Comparison of ENCODE assay signal across 20 mouse cellular contexts in genomic region chr1:88254793-88255465, GRCm38 (mm10). TPM values are rescaled to one million over a fixed set of nuclear protein-coding genes. Genes with fewer than 3 reads are reported as not detected.
DNase-seq lines count a peak whose midpoint lies in the region; ATAC-seq and TF ChIP-seq lines count a peak whose summit lies in the region.
"Had no signal": no experiment of that assay in that cellular context is flagged by ENCODE, and none has a peak within 500 bp of the region (broad histone marks: within the 10 kb centered on the region; RNA-seq: fewer than 3 reads in every experiment).

No protein-coding gene starts in this region.

- no peaks in the 10 kb centered on the region for H3K27me3 ChIP-seq in hindbrain, embryonic 12.5 days
- no peaks in the 10 kb centered on the region for H3K27me3 ChIP-seq in hindbrain, embryonic 13.5 days
- H3K27me3 ChIP-seq in midbrain, embryonic 14.5 days (ENCODE audit: control insufficient read depth, insufficient read depth, low read length) = no peaks in the 10 kb centered on the region
- H3K27me3 ChIP-seq in midbrain, embryonic 15.5 days (replicated peaks) = no peaks in the 10 kb centered on the region
- H3K27me3 ChIP-seq in myocyte (ENCODE audit: control insufficient read depth, insufficient read depth, insufficient read length) = peaks cover 5% of the 10 kb centered on the region
- H3K27me3 ChIP-seq: kidney, embryonic 15.5 days had no signal

- peak; percentile 76 to 83 for DNase-seq in cerebellum, postnatal 14 days
- DNase-seq in cerebellum, adult 11-12 months = no peak
- no peak for DNase-seq in midbrain, embryonic 14.5 days
- DNase-seq in spleen, postnatal 10 days (ENCODE audit: low spot score in 2 of 2) = no peak
- DNase-seq: B cell, adult 2 months; lung, postnatal 10 days; retina, postnatal 1 day had no signal

- no peak overlapping the region for H3K27ac ChIP-seq in hindbrain, embryonic 12.5 days
- no peak overlapping the region for H3K27ac ChIP-seq in hindbrain, embryonic 13.5 days
- no peak overlapping the region for H3K27ac ChIP-seq in midbrain, embryonic 14.5 days (replicated peaks; ENCODE audit: low read depth, low read length)
- H3K27ac ChIP-seq in midbrain, embryonic 15.5 days = no peak overlapping the region
- H3K27ac ChIP-seq: hindbrain, embryonic 14.5 days; kidney, embryonic 15.5 days; liver, embryonic 14.5 days had no signal

- no peaks in the 10 kb centered on the region for H3K4me1 ChIP-seq in hindbrain, embryonic 12.5 days
- H3K4me1 ChIP-seq in hindbrain, embryonic 13.5 days (replicated peaks) = peaks cover 12% of the 10 kb centered on the region
- no peaks in the 10 kb centered on the region for H3K4me1 ChIP-seq in midbrain, embryonic 14.5 days (ENCODE audit: control insufficient read depth, insufficient read depth, low read length)
- no peaks in the 10 kb centered on the region for H3K4me1 ChIP-seq in midbrain, embryonic 15.5 days

- H3ac ChIP-seq in myocyte (ENCODE audit: control insufficient read depth, insufficient read length) = no peak overlapping the region

- ATAC-seq in hindbrain, embryonic 12.5 days (ENCODE audit: low FRiP score) = peak; percentile 2; the same call in 1 of the 2 replicates
- no peak for ATAC-seq in hindbrain, embryonic 13.5 days (ENCODE audit: low FRiP score)
- peak; percentile 7; the same call in 1 of the 2 replicates for ATAC-seq in midbrain, embryonic 14.5 days (ENCODE audit: low FRiP score, low TSS enrichment)
- no peak for ATAC-seq in midbrain, embryonic 15.5 days (replicated peaks)
- ATAC-seq: intestine, embryonic 16.5 days had no signal

- H3K9me3 ChIP-seq in hindbrain, embryonic 12.5 days (replicated peaks) = peaks cover 87% of the 10 kb centered on the region
- peaks cover 81% of the 10 kb centered on the region for H3K9me3 ChIP-seq in hindbrain, embryonic 13.5 days
- H3K9me3 ChIP-seq in midbrain, embryonic 14.5 days (ENCODE audit: control insufficient read depth, low read length) = peaks cover 74% of the 10 kb centered on the region
- H3K9me3 ChIP-seq in midbrain, embryonic 15.5 days = peaks cover 37% of the 10 kb centered on the region

- H3K4me3 ChIP-seq in hindbrain, embryonic 12.5 days = no peak overlapping the region
- H3K4me3 ChIP-seq in hindbrain, embryonic 13.5 days = no peak overlapping the region
- H3K4me3 ChIP-seq in midbrain, embryonic 14.5 days (replicated peaks; ENCODE audit: low read depth, low read length) = no peak overlapping the region
- no peak overlapping the region for H3K4me3 ChIP-seq in midbrain, embryonic 15.5 days
- no peak overlapping the region for H3K4me3 ChIP-seq in myocyte
- H3K4me3 ChIP-seq: kidney, embryonic 15.5 days had no signal

- H3K79me2 ChIP-seq in myocyte (ENCODE audit: control insufficient read depth, insufficient read depth) = no peaks in the 10 kb centered on the region

- H3K36me3 ChIP-seq in hindbrain, embryonic 12.5 days = peaks cover 7% of the 10 kb centered on the region
- H3K36me3 ChIP-seq in hindbrain, embryonic 13.5 days = peaks cover 7% of the 10 kb centered on the region
- peaks cover 6% of the 10 kb centered on the region for H3K36me3 ChIP-seq in midbrain, embryonic 14.5 days (ENCODE audit: control insufficient read depth, insufficient read depth, low read length)
- no peaks in the 10 kb centered on the region for H3K36me3 ChIP-seq in midbrain, embryonic 15.5 days (replicated peaks)
- H3K36me3 ChIP-seq in myocyte (ENCODE audit: control insufficient read depth, insufficient read depth) = no peaks in the 10 kb centered on the region

- no peak overlapping the region for H3K9ac ChIP-seq in hindbrain, embryonic 12.5 days
- H3K9ac ChIP-seq in hindbrain, embryonic 13.5 days = no peak overlapping the region
- H3K9ac ChIP-seq in midbrain, embryonic 14.5 days (replicated peaks; ENCODE audit: low read length) = no peak overlapping the region
- H3K9ac ChIP-seq in midbrain, embryonic 15.5 days = no peak overlapping the region
- H3K9ac ChIP-seq: hindbrain, embryonic 14.5 days; kidney, embryonic 15.5 days; liver, embryonic 14.5 days had no signal

- 86% methylated on average over 12 of the region's 12 CpGs for WGBS in hindbrain, embryonic 12.5 days
- 89% methylated on average over 12 of the region's 12 CpGs for WGBS in hindbrain, embryonic 13.5 days
- WGBS in midbrain, embryonic 14.5 days = 88% methylated on average over 12 of the region's 12 CpGs
- WGBS in midbrain, embryonic 15.5 days = 88% methylated on average over 12 of the region's 12 CpGs

- TF ChIP-seq POLR2A in myocyte (IDR thresholded peaks at IDR 0.05; ENCODE audit: insufficient read length, low read depth) = no peak

- no peak overlapping the region for H3K4me2 ChIP-seq in hindbrain, embryonic 12.5 days (replicated peaks)
- H3K4me2 ChIP-seq in hindbrain, embryonic 13.5 days = no peak overlapping the region
- H3K4me2 ChIP-seq in midbrain, embryonic 14.5 days (ENCODE audit: low read length) = no peak overlapping the region
- no peak overlapping the region for H3K4me2 ChIP-seq in midbrain, embryonic 15.5 days
- peak overlapping the region; percentile 0 for H3K4me2 ChIP-seq in myocyte (ENCODE audit: low read depth)
- H3K4me2 ChIP-seq: hindbrain, embryonic 14.5 days; kidney, embryonic 15.5 days had no signal

TF ChIP-seq in myocyte, 11 proteins besides CTCF, POLR2A, EP300 and RAD21:
- TF ChIP-seq CEBPB (IDR thresholded peaks at IDR 0.05; ENCODE audit: insufficient read depth, poor library complexity, severe bottlenecking) (no peak), TCF12 (IDR thresholded peaks at IDR 0.05; ENCODE audit: insufficient read depth, poor library complexity, severe bottlenecking) (peak; percentile 63)

RNA-seq across cellular contexts. Expression of gene Hjurp, which starts 22.5 kb away (rescaled TPM):
- polyA plus RNA-seq in hindbrain, embryonic 12.5 days (2016; fragmentation: Nextera tagmentation; extraction: Ambion mirVana) = 167 and 169 TPM in 2 replicates
- 82.0 and 82.8 TPM in 2 replicates for polyA plus RNA-seq in hindbrain, embryonic 13.5 days (2015; fragmentation: Nextera tagmentation; extraction: Ambion mirVana)
- 52.9 and 80.2 TPM in 2 replicates for polyA plus RNA-seq in midbrain, embryonic 14.5 days (2014; fragmentation: Nextera tagmentation; extraction: Ambion mirVana)
- 85.4 and 86.4 TPM in 2 replicates for polyA plus RNA-seq in midbrain, embryonic 15.5 days (2015; fragmentation: Nextera tagmentation; extraction: Ambion mirVana)
- polyA plus RNA-seq in myocyte (2012; fragmentation: generic; extraction: Trizol) = 37.7 TPM

RNA-seq across cellular contexts. Expression of gene Trpm8, which starts 22.5 kb away (rescaled TPM):
- not detected in 2 replicates for polyA plus RNA-seq in hindbrain, embryonic 12.5 days (2016; fragmentation: Nextera tagmentation; extraction: Ambion mirVana)
- 0.04 TPM in 1 of 2 replicates, not detected in the other for polyA plus RNA-seq in hindbrain, embryonic 13.5 days (2015; fragmentation: Nextera tagmentation; extraction: Ambion mirVana)
- polyA plus RNA-seq in midbrain, embryonic 14.5 days (2014; fragmentation: Nextera tagmentation; extraction: Ambion mirVana) = 0.14 TPM in 1 of 2 replicates, not detected in the other
- 0.09 and 0.10 TPM in 2 replicates for polyA plus RNA-seq in midbrain, embryonic 15.5 days (2015; fragmentation: Nextera tagmentation; extraction: Ambion mirVana)
- 0.02 TPM for polyA plus RNA-seq in myocyte (2012; fragmentation: generic; extraction: Trizol)
- polyA plus RNA-seq: forebrain, embryonic 11.5 days; gonadal fat pad, adult 2 months; heart, postnatal 0 days; intestine, embryonic 16.5 days; kidney, embryonic 15.5 days; limb, embryonic 11.5 days; liver, embryonic 14.5 days; thymus, postnatal 0 days had no signal

RNA-seq across cellular contexts. Expression of gene Mroh2a, which starts 28.1 kb away (rescaled TPM):
- 1.0 and 1.3 TPM in 2 replicates for polyA plus RNA-seq in hindbrain, embryonic 12.5 days (2016; fragmentation: Nextera tagmentation; extraction: Ambion mirVana)
- polyA plus RNA-seq in hindbrain, embryonic 13.5 days (2015; fragmentation: Nextera tagmentation; extraction: Ambion mirVana) = 0.66 and 0.79 TPM in 2 replicates
- polyA plus RNA-seq in midbrain, embryonic 14.5 days (2014; fragmentation: Nextera tagmentation; extraction: Ambion mirVana) = 0.66 and 1.8 TPM in 2 replicates
- 0.50 and 0.86 TPM in 2 replicates for polyA plus RNA-seq in midbrain, embryonic 15.5 days (2015; fragmentation: Nextera tagmentation; extraction: Ambion mirVana)
- polyA plus RNA-seq in myocyte (2012; fragmentation: generic; extraction: Trizol) = 1.4 TPM

RNA-seq across cellular contexts. Expression of gene Ugt1a1, which starts 43.2 kb away (rescaled TPM):
- polyA plus RNA-seq in hindbrain, embryonic 12.5 days (2016; fragmentation: Nextera tagmentation; extraction: Ambion mirVana) = not detected in 2 replicates
- not detected in 2 replicates for polyA plus RNA-seq in hindbrain, embryonic 13.5 days (2015; fragmentation: Nextera tagmentation; extraction: Ambion mirVana)
- polyA plus RNA-seq in midbrain, embryonic 14.5 days (2014; fragmentation: Nextera tagmentation; extraction: Ambion mirVana) = not detected in 2 replicates
- polyA plus RNA-seq in midbrain, embryonic 15.5 days (2015; fragmentation: Nextera tagmentation; extraction: Ambion mirVana) = not detected in 2 replicates
- polyA plus RNA-seq in myocyte (2012; fragmentation: generic; extraction: Trizol) = not detected
- polyA plus RNA-seq: forebrain, embryonic 11.5 days; hindbrain, embryonic 14.5 days; limb, embryonic 11.5 days had no signal

RNA-seq across cellular contexts. Expression of gene Dnajb3, which starts 49.3 kb away (rescaled TPM):
- polyA plus RNA-seq in hindbrain, embryonic 12.5 days (2016; fragmentation: Nextera tagmentation; extraction: Ambion mirVana) = 14.1 and 19.0 TPM in 2 replicates
- 15.6 and 15.8 TPM in 2 replicates for polyA plus RNA-seq in hindbrain, embryonic 13.5 days (2015; fragmentation: Nextera tagmentation; extraction: Ambion mirVana)
- polyA plus RNA-seq in midbrain, embryonic 14.5 days (2014; fragmentation: Nextera tagmentation; extraction: Ambion mirVana) = 12.9 and 14.2 TPM in 2 replicates
- polyA plus RNA-seq in midbrain, embryonic 15.5 days (2015; fragmentation: Nextera tagmentation; extraction: Ambion mirVana) = 13.2 and 13.5 TPM in 2 replicates
- not detected for polyA plus RNA-seq in myocyte (2012; fragmentation: generic; extraction: Trizol)

Comparison
In these comparisons a context has a peak if more than half of its experiments do, and no peak if none do; other contexts are left out.
1. DNase-seq: peak in cerebellum, postnatal 14 days (2 of 2); none in cerebellum, adult 11-12 months (single experiment), midbrain, embryonic 14.5 days (single experiment) and spleen, postnatal 10 days (0 of 2).
2. ATAC-seq: peak in hindbrain, embryonic 12.5 days (single experiment) and midbrain, embryonic 14.5 days (single experiment); none in hindbrain, embryonic 13.5 days (single experiment) and midbrain, embryonic 15.5 days (single experiment).